Comparison of ENCODE assay signal across 8 mouse cellular contexts in genomic region chr17:71182871-71183656, GRCm38 (mm10). TPM values are rescaled to one million over a fixed set of nuclear protein-coding genes. Genes with fewer than 3 reads are reported as not detected.
A peak's percentile ranks its signal among the peaks of the same experiment; 100 is the strongest.
DNase-seq lines count a peak whose midpoint lies in the region; ATAC-seq lines count a peak whose summit lies in the region.

No protein-coding gene starts in this region.

- peak overlapping the region; percentile 80 for H3K4me3 ChIP-seq in hindbrain, embryonic 15.5 days

- no peaks in the 10 kb centered on the region for H3K27me3 ChIP-seq in hindbrain, embryonic 15.5 days

- peak overlapping the region; percentile 82 for H3K9ac ChIP-seq in hindbrain, embryonic 15.5 days

- peak overlapping the region; percentile 84 for H3K4me2 ChIP-seq in hindbrain, embryonic 15.5 days

- H3K27ac ChIP-seq in hindbrain, embryonic 15.5 days (replicated peaks): peak overlapping the region; percentile 92

- WGBS in hindbrain, embryonic 15.5 days: under 1% methylated on average over 65 of the region's 71 CpGs

- H3K4me1 ChIP-seq in hindbrain, embryonic 15.5 days (replicated peaks): peaks cover 26% of the 10 kb centered on the region

- peak; percentile 96 for ATAC-seq in hindbrain, embryonic 15.5 days (ENCODE audit: low FRiP score, low read depth)

- no peaks in the 10 kb centered on the region for H3K9me3 ChIP-seq in hindbrain, embryonic 15.5 days

- H3K36me3 ChIP-seq in hindbrain, embryonic 15.5 days: no peaks in the 10 kb centered on the region

- peak; percentile 90 for DNase-seq in T-cell, adult 2 months (ENCODE audit: low spot score)
- peak; percentile 89 to 94 for DNase-seq in cerebellum, postnatal 25 days
- peak; percentile 88 to 91 for DNase-seq in frontal cortex, postnatal 36 days (ENCODE audit: low spot score in 2 of 2)
- DNase-seq in left cerebral cortex, adult 11 months (ENCODE audit: low spot score): peak; percentile 84
- peak; percentile 93 for DNase-seq in lung, postnatal 36 days
- peak; percentile 92 for DNase-seq in retina, embryonic 14.5 days (ENCODE audit: low spot score)
- peak; percentile 91 to 95 for DNase-seq in thymus, postnatal 36 days

RNA-seq across cellular contexts. Expression of gene Lpin2, which starts 0.7 kb away (rescaled TPM):
- 41.7 and 42.6 TPM in 2 replicates for polyA plus RNA-seq in hindbrain, embryonic 15.5 days (2015; fragmentation: Nextera tagmentation; extraction: Ambion mirVana)

Comparison
In these comparisons a context has a peak if more than half of its experiments do, and no peak if none do; other contexts are left out.
1. Peak in every context shown above with its lines: DNase-seq, ATAC-seq, H3K4me3 ChIP-seq and H3K27ac ChIP-seq.